Mouse (Mus musculus) intestine, embryonic 14.5 days (tissue): ENCODE measurements around the gene Nup188. TPM values are rescaled to one million over a fixed set of nuclear protein-coding genes. Genes with fewer than 3 reads are reported as not detected.
A peak's percentile ranks its signal among the peaks of the same experiment; 100 is the strongest.

Experiments
- ATAC-seq: fragments of 200-750 bp; cut with Nextera tagmentation; replicated peaks from 2 replicates; pipeline ENCODE4 v1.8.0; 2017; ENCODE audit warnings: low read depth, moderate number of reproducible peaks, moderate TSS enrichment, moderate library complexity; ENCODE audit not compliant: low FRiP score, low TSS enrichment
- DNase-seq: peaks from one replicate; pipeline ENCODE4 v3.0.0-alpha.2; 2018; ENCODE audit warnings: low spot score
- H3K27ac ChIP-seq: fragments of 300-500 bp; sonication (generic); 2 replicates; pipeline ENCODE4 v1.5.1; 2014; ENCODE audit warnings: low read depth, mild to moderate bottlenecking, control low read depth
- H3K27me3 ChIP-seq: fragments of 300-500 bp; sonication (generic); replicated peaks from 2 replicates; pipeline ENCODE4 v1.6.1; 2014; ENCODE audit warnings: low read length, control low read depth; ENCODE audit not compliant: control insufficient read depth, insufficient read depth
- H3K36me3 ChIP-seq: fragments of 300-500 bp; sonication (generic); 2 replicates; pipeline ENCODE4 v1.6.1; 2014; ENCODE audit warnings: low read length, control low read depth; ENCODE audit not compliant: control insufficient read depth, insufficient read depth
- H3K4me1 ChIP-seq: fragments of 300-500 bp; sonication (generic); replicated peaks from 2 replicates; pipeline ENCODE4 v1.6.1; 2014; ENCODE audit warnings: low read length, control low read depth, mixed read lengths; ENCODE audit not compliant: control insufficient read depth, insufficient read depth
- H3K4me2 ChIP-seq: fragments of 300-500 bp; sonication (generic); 2 replicates; pipeline ENCODE4 v1.6.1; 2014; ENCODE audit warnings: low read length
- H3K4me3 ChIP-seq: fragments of 300-500 bp; sonication (generic); 2 replicates; pipeline ENCODE4 v1.5.1; 2014; ENCODE audit warnings: low read depth, low read length, control low read depth, mixed read lengths
- H3K9ac ChIP-seq: fragments of 300-500 bp; sonication (generic); 2 replicates; pipeline ENCODE4 v1.6.1; 2014; ENCODE audit warnings: mild to moderate bottlenecking, low read length
- H3K9me3 ChIP-seq: fragments of 300-500 bp; sonication (generic); 2 replicates; pipeline ENCODE4 v1.6.1; 2016; ENCODE audit warnings: low read length, control low read depth; ENCODE audit not compliant: control insufficient read depth
- WGBS: fragments of 180-500 bp; shearing (Covaris S2); extraction: QIAGEN DNeasy Blood & Tissue Kit; methylation state at CpG from one replicate; pipeline ENCODE4 v1.1.7; 2014; 5-methylcytosine and 5-hydroxymethylcytosine counted together
- polyA plus RNA-seq: library from polyadenylated mRNA; unstranded; fragments of >200 nt; fragmentation: Nextera tagmentation; extraction: Ambion mirVana; gene quantifications from 2 replicates; pipeline ENCODE4 v1.2.1, GENCODE M21; 2014

The Nup188 gene
- polyA plus RNA-seq, 1 experiment from 2014 or later: 45.2 TPM

DNA sequence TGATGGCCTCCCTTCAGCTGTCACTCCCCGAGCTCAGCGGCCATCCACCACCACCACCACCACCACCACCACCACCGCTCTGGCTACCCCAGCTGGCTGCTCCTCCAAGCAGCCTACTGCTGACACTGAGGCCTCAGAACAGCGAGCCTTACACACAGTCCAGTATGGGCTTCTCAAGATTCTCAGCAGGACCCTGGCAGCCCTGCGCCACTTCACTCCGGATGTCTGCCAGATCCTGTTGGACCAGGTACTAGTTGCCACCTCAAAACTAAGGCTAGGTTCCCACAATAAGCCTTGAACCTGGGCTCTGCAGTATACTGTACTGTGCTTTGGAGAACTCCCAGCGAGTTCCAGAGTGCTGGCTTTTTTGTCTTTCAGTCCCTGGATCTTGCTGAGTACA lies 56.3 kb downstream of the Nup188 start:
- WGBS: 94% methylated on average over 7 of the region's 7 CpGs
- H3K4me1 ChIP-seq: no peaks in the 10 kb centered on the region
- H3K36me3 ChIP-seq: peaks cover 86% of the 10 kb centered on the region
- H3K4me3 ChIP-seq: no peak overlapping the region
- DNase-seq (no peak), ATAC-seq (no peak)
- H3K4me2 ChIP-seq: no peak overlapping the region
- H3K27ac ChIP-seq: no peak overlapping the region
- H3K27me3 ChIP-seq: no peaks in the 10 kb centered on the region
- H3K9me3 ChIP-seq: no peaks in the 10 kb centered on the region
- H3K9ac ChIP-seq: no peak overlapping the region

DNA sequence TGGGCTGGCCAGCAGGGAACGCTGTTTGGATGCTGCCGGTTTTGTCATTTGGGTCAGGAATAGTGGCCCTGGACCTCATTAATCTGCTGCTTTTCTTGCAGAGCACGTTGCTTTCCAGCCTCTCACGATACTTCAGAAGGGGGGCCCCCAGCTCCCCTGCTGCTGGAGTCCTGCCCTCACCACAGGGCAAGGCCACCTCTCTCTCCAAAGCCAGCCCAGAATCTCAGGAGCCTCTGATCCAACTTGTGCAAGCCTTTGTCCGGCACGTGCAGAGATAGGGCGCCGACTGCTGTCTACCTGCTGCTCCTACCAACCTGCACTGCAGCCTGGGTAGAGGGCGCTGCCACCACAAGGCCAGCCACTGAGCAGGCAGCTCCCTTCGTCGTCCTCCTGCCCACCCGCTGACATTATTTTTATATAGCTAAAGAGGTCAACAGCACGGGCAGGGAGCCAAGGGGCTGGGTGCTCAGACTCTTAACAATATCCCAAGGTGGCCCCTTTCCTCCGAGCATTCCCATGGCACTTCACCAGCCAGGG lies 57.5 kb downstream of the Nup188 start:
- Histone ChIP-seq H3K4me2 (no peak overlapping the region), H3K4me3 (no peak overlapping the region), H3K9me3 (no peaks in the 10 kb centered on the region), H3K27ac (no peak overlapping the region), H3K36me3 (peaks cover 91% of the 10 kb centered on the region), H3K9ac (no peak overlapping the region), H3K4me1 (no peaks in the 10 kb centered on the region), H3K27me3 (no peaks in the 10 kb centered on the region)
- ATAC-seq (no peak), DNase-seq (no peak)
- WGBS: 74% methylated on average over 14 of the region's 14 CpGs

DNA sequence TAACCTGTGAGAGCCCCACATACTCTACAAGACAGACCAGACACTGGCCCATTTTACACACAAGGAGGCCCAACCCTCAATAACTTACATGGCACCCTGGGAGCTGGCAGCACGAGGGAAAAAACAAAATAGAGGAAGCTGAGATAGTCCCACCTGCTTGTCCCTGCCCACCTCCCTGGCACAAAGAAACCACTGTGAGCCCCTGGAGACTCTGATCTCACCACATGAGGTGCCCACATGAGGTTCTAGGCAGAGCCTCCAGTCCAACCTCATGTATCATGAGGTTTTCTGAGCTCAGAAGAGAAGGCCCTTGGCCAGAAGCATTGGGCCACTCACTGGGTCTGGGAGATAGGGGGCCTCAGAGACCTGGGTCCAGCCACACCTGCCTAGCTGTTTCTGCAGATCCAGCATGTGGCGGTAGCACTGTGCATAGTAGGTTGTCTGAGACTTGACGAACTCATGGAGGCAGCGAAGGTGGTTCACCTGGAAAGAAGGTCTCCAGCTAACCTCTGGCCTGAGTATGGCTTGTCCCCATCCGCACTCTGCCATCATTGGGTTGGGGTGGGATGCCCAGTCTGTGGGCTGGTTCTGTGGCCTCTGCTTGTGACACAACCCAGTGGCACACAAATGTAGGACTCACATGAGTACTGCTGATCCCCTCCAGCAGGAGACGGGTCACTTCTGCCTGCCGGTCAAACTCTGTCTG lies 59.9 kb downstream of the Nup188 start:
- ATAC-seq (no peak), DNase-seq (no peak)
- no peak overlapping the region for H3K4me3 ChIP-seq
- no peak overlapping the region for H3K27ac ChIP-seq
- no peaks in the 10 kb centered on the region for H3K9me3 ChIP-seq
- no peak overlapping the region for H3K4me2 ChIP-seq
- no peaks in the 10 kb centered on the region for H3K4me1 ChIP-seq
- 88% methylated on average over 7 of the region's 7 CpGs for WGBS
- H3K27me3 ChIP-seq: no peaks in the 10 kb centered on the region
- no peak overlapping the region for H3K9ac ChIP-seq
- H3K36me3 ChIP-seq: peaks cover 83% of the 10 kb centered on the region

DNA sequence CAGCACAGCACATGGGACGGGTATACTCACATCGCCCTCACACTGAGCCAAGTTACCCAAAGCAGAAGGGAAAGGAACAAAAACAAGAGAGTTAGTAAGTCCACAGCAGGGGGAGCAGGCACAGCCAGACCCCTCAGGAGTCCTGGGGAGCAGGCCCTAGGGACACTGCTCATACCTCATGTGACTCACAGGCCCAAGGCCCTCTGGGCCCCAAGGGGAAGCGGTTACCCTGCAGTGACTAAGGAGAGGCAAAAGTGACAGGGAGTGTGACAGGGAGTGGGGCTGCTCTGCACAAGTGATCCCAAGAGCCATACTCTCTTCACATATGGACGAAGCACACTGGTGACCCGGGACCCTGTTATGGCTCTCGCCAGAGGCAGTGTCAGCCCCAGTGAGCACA lies 63.0 kb downstream of the Nup188 start:
- H3K4me3 ChIP-seq: no peak overlapping the region
- H3K27me3 ChIP-seq: no peaks in the 10 kb centered on the region
- no peak for DNase-seq
- no peak for ATAC-seq
- no peak overlapping the region for H3K27ac ChIP-seq
- H3K4me2 ChIP-seq: no peak overlapping the region
- H3K4me1 ChIP-seq: no peaks in the 10 kb centered on the region
- no peak overlapping the region for H3K9ac ChIP-seq
- 95% methylated on average over 6 of the region's 6 CpGs for WGBS
- no peaks in the 10 kb centered on the region for H3K9me3 ChIP-seq
- peaks cover 67% of the 10 kb centered on the region for H3K36me3 ChIP-seq

DNA sequence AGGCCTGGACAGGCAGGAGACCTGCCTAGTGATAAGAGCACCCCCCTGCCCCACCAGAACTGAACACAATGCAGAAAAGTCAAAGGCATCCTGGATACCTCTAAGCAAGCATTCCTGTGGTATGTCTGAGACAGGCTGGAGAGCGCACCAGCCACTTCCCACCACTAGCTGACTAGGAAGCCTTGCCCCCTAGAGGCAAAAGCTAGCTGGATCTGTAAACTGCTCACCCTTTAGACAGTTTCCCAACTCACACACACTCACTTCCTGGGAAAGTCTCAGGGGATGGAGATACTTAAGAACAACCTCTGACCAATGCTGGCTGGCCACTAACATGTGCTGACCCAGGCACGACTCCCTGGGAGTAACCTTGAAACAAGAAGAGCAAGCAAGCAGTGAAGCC lies 65.0 kb downstream of the Nup188 start:
- no peak overlapping the region for H3K9ac ChIP-seq
- WGBS: 66% methylated on average over 2 of the region's 2 CpGs
- H3K4me3 ChIP-seq: no peak overlapping the region
- no peak overlapping the region for H3K4me2 ChIP-seq
- ATAC-seq: no peak
- no peak for DNase-seq
- peaks cover 53% of the 10 kb centered on the region for H3K36me3 ChIP-seq
- H3K9me3 ChIP-seq: no peaks in the 10 kb centered on the region
- H3K27me3 ChIP-seq: no peaks in the 10 kb centered on the region
- no peak overlapping the region for H3K27ac ChIP-seq
- no peaks in the 10 kb centered on the region; the same call in none of the 2 replicates for H3K4me1 ChIP-seq

DNA sequence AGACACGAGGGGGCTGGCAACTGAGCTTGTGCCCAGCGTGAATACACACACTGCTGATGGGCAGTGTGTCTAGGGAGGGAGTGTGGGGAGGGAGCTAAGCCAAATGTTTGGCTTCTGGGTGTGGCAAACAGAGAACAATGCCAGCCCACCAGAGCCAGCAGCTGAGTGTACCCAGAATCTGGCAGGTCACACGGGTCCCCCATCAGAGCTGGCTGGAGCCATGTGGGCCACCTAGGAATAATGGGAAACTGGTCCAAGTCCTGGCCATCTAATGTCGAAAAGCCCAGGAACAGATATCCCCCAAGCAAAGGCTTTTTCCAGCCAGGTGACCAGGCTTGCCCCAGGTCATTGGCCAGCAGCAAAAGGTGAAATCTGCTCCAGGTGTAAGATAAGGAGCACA lies 69.7 kb downstream of the Nup188 start:
- Histone ChIP-seq H3K9ac (no peak overlapping the region), H3K36me3 (peaks cover 20% of the 10 kb centered on the region), H3K9me3 (no peaks in the 10 kb centered on the region), H3K27ac (peak overlapping the region; percentile 43; the same call in 1 of the 2 replicates), H3K4me2 (no peak overlapping the region), H3K4me3 (no peak overlapping the region), H3K27me3 (no peaks in the 10 kb centered on the region), H3K4me1 (peaks cover 26% of the 10 kb centered on the region)
- no peak for DNase-seq
- no peak for ATAC-seq
- 67% methylated on average over 4 of the region's 4 CpGs for WGBS

DNA sequence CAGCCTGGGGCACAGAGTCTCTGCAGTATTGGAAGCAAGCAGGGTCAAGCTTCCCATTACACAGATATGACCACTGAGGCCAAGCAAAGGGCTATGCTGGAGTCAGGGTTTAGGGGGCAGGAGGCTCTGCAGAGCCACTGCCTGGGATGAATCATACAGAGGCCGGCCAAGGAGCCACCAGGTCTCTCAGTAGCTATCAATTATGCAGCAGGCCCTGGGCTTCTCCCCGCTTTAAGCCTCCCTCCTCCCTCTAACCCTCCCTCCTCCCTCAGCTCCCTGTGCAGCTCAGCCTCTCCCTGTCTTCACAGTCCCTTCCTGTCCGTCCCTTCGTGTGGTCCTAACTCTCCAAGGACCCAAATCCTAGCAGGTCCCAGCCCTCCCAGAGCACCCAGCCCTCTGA lies 70.1 kb downstream of the Nup188 start:
- Histone ChIP-seq H3K4me2 (no peak overlapping the region), H3K27ac (no peak overlapping the region), H3K4me3 (no peak overlapping the region), H3K4me1 (peaks cover 26% of the 10 kb centered on the region), H3K27me3 (no peaks in the 10 kb centered on the region), H3K9ac (no peak overlapping the region), H3K9me3 (no peaks in the 10 kb centered on the region), H3K36me3 (peaks cover 20% of the 10 kb centered on the region)
- DNase-seq (no peak), ATAC-seq (no peak)
- 38% methylated on average over 4 of the region's 4 CpGs for WGBS

DNA sequence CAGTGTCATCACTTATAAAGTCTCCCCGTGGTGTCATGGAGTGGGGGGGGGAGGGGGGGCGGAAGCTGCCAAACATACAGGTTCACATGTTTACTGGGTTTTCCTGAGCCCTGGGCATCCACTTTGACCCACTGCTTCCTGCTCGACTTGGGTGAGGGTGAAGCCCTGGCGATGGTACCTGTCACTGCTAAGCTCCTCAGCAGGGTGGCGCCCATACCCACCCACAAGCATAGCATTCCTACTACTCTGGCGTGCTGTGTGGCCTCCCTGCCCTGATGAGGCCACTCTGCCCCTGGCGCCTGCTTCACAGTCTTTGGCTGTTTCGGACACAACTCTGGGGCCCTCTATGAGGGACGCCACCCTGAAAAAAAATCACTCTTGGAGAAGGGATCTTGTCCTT lies 70.7 kb downstream of the Nup188 start:
- Histone ChIP-seq H3K4me3 (no peak overlapping the region), H3K36me3 (peaks cover 20% of the 10 kb centered on the region), H3K4me2 (no peak overlapping the region), H3K27me3 (no peaks in the 10 kb centered on the region), H3K9me3 (no peaks in the 10 kb centered on the region), H3K9ac (no peak overlapping the region), H3K27ac (no peak overlapping the region), H3K4me1 (peaks cover 26% of the 10 kb centered on the region)
- ATAC-seq (no peak), DNase-seq (no peak)
- WGBS: 65% methylated on average over 9 of the region's 9 CpGs
